Mouse (Mus musculus): Measurements from ENCODE around the gene Rnf6. TPM values are rescaled to one million over a fixed set of nuclear protein-coding genes. Genes with fewer than 3 reads are reported as not detected.
A peak's percentile ranks its signal among the peaks of the same experiment; 100 is the strongest.

Rnf6 gene
- polyA plus RNA-seq, 1 experiment from 2014 or later, result 26.7 TPM

DNA sequence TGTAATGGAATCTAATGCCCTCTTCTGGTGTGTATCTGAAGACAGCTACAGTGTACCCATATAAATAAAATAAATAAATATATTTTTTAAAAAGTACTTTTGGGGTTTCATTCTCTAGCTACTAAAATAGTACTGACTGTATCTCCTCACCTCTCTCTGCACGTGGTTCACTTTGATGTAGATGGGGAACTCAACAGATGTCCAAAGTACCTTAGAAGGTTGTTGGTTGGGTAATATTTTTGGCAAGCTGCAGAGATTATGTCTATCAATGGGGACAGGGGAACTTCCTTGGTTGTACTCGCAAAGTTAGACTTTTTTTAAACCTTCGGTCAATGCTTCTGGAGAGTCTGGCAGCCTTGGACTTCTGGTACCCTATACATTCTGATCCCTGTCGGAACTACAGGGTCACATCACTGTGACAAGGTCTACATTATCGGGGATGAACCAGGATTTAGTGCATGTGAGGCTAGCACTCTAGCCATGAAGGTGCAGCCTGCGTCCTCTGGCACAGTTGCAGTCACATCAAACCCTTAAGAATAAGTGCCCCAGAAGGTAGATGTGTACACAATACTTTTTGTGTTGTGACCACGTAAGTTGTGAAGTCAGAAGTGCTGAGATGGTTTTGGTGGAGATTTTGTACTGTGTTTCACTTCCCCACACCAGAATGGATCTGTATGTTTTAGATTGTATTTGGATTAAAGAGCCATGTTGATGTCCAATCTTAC, 24.5 kb upstream of the Rnf6 start:
- Histone ChIP-seq H3K4me2 (no peak overlapping the region), H3K9ac (no peak overlapping the region), H3K4me1 (replicated peaks) (no peaks in the 10 kb centered on the region), H3K9me3 (no peaks in the 10 kb centered on the region), H3K27ac (replicated peaks) (no peak overlapping the region), H3K36me3 (no peaks in the 10 kb centered on the region), H3K27me3 (no peaks in the 10 kb centered on the region), H3K4me3 (no peak overlapping the region)
- WGBS, result 92% methylated on average over 7 of the region's 7 CpGs
- ATAC-seq (ENCODE audit: low read depth), result no peak

DNA sequence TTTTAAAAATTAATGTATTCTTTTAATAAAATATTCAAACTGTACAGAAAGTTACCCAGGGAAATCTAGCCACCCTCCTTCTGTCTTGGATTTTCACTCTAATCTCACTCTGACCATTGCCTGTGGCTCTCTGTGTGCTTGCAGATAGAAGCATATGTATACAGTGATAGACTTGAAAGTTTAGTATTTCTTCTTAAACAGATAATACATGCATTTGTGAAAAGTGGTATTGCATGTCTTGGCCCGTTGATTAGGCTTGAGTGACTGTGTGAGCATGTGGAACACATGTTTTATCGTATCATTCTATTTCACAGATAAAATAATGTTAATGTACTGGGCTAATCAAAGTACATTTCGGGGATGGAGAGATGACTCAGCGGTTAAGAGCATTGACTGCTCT, 23.8 kb upstream of the Rnf6 start:
- H3K27me3 ChIP-seq, result no peaks in the 10 kb centered on the region
- no peaks in the 10 kb centered on the region for H3K36me3 ChIP-seq
- H3K27ac ChIP-seq (replicated peaks), result no peak overlapping the region
- 95% methylated on average over 4 of the region's 4 CpGs for WGBS
- H3K4me3 ChIP-seq, result no peak overlapping the region
- H3K4me1 ChIP-seq (replicated peaks), result no peaks in the 10 kb centered on the region
- no peaks in the 10 kb centered on the region for H3K9me3 ChIP-seq
- no peak overlapping the region for H3K4me2 ChIP-seq
- H3K9ac ChIP-seq, result no peak overlapping the region
- no peak for ATAC-seq (ENCODE audit: low read depth)

GRCm38 (mm10) chr5:146241202-146241601, 19.8 kb upstream of the Rnf6 start:
- Histone ChIP-seq H3K9me3 (no peaks in the 10 kb centered on the region), H3K9ac (no peak overlapping the region), H3K4me3 (no peak overlapping the region), H3K36me3 (no peaks in the 10 kb centered on the region), H3K4me2 (no peak overlapping the region), H3K4me1 (replicated peaks) (peaks cover 12% of the 10 kb centered on the region; the same call in 1 of the 2 replicates), H3K27ac (replicated peaks) (no peak overlapping the region), H3K27me3 (no peaks in the 10 kb centered on the region)
- no peak for ATAC-seq (ENCODE audit: low read depth)
- WGBS, result over 99% methylated on average over 3 of the region's 3 CpGs

DNA sequence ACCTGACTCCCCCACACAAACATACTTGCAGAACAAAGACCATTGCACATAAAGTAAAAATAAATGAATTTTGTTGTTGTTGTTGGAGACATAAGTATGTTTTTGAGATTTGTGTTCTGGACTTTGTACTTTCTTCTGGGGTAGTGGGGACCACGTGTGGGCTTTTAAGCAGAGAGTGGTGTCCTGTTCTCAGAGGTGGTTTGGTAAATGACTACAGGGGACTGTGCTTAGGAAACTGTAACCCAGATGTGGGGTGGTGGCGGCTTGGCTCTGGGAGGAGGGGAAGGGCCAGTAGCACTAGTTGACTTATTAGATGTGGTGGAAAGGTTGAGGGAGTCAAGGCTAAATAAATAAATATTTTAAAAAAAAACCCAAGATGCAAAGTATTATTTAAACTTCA, 19.4 kb upstream of the Rnf6 start:
- Histone ChIP-seq H3K27ac (replicated peaks) (no peak overlapping the region), H3K27me3 (no peaks in the 10 kb centered on the region), H3K4me1 (replicated peaks) (peaks cover 15% of the 10 kb centered on the region), H3K36me3 (no peaks in the 10 kb centered on the region), H3K4me2 (no peak overlapping the region), H3K9ac (no peak overlapping the region), H3K4me3 (no peak overlapping the region), H3K9me3 (no peaks in the 10 kb centered on the region)
- ATAC-seq (ENCODE audit: low read depth), result no peak
- 98% methylated on average over 2 of the region's 2 CpGs for WGBS

GRCm38 (mm10) chr5:146238274-146238673, 16.9 kb upstream of the Rnf6 start:
- H3K36me3 ChIP-seq, result no peaks in the 10 kb centered on the region
- H3K9me3 ChIP-seq, result no peaks in the 10 kb centered on the region
- WGBS, result 86% methylated on average over 10 of the region's 10 CpGs
- no peak overlapping the region for H3K9ac ChIP-seq
- peaks cover 33% of the 10 kb centered on the region for H3K4me1 ChIP-seq (replicated peaks)
- H3K27me3 ChIP-seq, result no peaks in the 10 kb centered on the region
- H3K4me3 ChIP-seq, result no peak overlapping the region
- no peak overlapping the region for H3K4me2 ChIP-seq
- ATAC-seq (ENCODE audit: low read depth), result no peak
- no peak overlapping the region for H3K27ac ChIP-seq (replicated peaks)

DNA sequence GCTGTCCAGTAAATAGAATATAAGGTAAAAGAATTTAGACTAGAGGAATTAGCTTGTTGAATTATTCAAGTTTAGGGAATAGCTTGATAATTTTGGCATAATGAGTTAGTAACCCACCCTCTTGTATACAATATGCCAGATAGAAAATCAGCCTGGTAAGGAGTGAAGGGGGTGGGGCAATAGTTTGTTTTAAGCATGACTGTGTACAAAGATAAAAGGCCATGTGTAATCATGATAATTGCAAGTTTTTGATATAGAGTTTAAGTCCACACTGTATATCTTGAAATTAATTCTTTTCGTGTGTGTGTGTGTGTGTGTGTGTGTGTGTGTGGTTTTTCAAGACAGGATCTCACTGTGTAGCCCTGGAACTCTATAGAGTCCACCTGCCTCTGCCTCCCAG, 13.0 kb upstream of the Rnf6 start:
- Histone ChIP-seq H3K27me3 (no peaks in the 10 kb centered on the region), H3K4me2 (no peak overlapping the region), H3K9me3 (no peaks in the 10 kb centered on the region), H3K9ac (no peak overlapping the region), H3K27ac (replicated peaks) (no peak overlapping the region), H3K36me3 (no peaks in the 10 kb centered on the region), H3K4me1 (replicated peaks) (peaks cover 45% of the 10 kb centered on the region), H3K4me3 (no peak overlapping the region)
- WGBS, result 84% methylated on average over 1 of the region's 1 CpGs
- ATAC-seq (ENCODE audit: low read depth), result no peak

GRCm38 (mm10) chr5:146232816-146233215, 11.5 kb upstream of the Rnf6 start:
- Histone ChIP-seq H3K36me3 (no peaks in the 10 kb centered on the region), H3K4me3 (peak overlapping the region; percentile 84), H3K27me3 (no peaks in the 10 kb centered on the region), H3K4me1 (replicated peaks) (peaks cover 41% of the 10 kb centered on the region), H3K9ac (peak overlapping the region; percentile 91), H3K27ac (replicated peaks) (no peak overlapping the region), H3K4me2 (peak overlapping the region; percentile 87), H3K9me3 (no peaks in the 10 kb centered on the region)
- 68% methylated on average over 11 of the region's 11 CpGs for WGBS
- ATAC-seq (ENCODE audit: low read depth), result no peak

- Histone ChIP-seq H3K36me3 (no peaks in the 10 kb centered on the region), H3K9ac (peak overlapping the region; percentile 91), H3K27me3 (no peaks in the 10 kb centered on the region), H3K9me3 (no peaks in the 10 kb centered on the region), H3K27ac (replicated peaks) (peak overlapping the region; percentile 92), H3K4me1 (replicated peaks) (peaks cover 41% of the 10 kb centered on the region), H3K4me2 (peak overlapping the region; percentile 87), H3K4me3 (peak overlapping the region; percentile 84)
- no peak for ATAC-seq (ENCODE audit: low read depth)
- WGBS, result 36% methylated on average over 6 of the region's 6 CpGs
Measured at GRCm38 (mm10) chr5:146232056-146232675, 10.8 kb upstream of the Rnf6 start.

DNA sequence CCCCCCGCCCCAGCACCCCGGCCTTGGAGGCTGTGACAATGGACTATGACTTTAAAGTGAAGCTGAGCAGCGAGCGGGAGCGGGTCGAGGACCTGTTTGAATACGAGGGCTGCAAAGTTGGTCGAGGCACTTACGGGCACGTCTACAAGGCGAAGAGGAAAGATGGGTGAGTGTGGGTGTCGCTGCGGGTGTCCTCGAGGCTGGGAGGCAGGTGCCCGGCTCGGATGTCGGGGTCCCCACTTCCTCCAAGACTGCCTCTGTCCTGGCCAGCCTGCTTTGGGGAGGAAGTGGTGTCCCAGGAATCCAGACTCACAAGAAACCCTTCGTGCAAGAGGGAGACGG, 10.3 kb upstream of the Rnf6 start:
- 0% methylated on average over 19 of the region's 19 CpGs for WGBS
- H3K9ac ChIP-seq, result peak overlapping the region; percentile 91
- peaks cover 36% of the 10 kb centered on the region for H3K4me1 ChIP-seq (replicated peaks)
- no peaks in the 10 kb centered on the region for H3K27me3 ChIP-seq
- H3K27ac ChIP-seq (replicated peaks), result peak overlapping the region; percentile 92
- peak overlapping the region; percentile 84 for H3K4me3 ChIP-seq
- peak; percentile 43 for ATAC-seq (ENCODE audit: low read depth)
- H3K9me3 ChIP-seq, result no peaks in the 10 kb centered on the region
- H3K36me3 ChIP-seq, result no peaks in the 10 kb centered on the region
- H3K4me2 ChIP-seq, result peak overlapping the region; percentile 87

DNA sequence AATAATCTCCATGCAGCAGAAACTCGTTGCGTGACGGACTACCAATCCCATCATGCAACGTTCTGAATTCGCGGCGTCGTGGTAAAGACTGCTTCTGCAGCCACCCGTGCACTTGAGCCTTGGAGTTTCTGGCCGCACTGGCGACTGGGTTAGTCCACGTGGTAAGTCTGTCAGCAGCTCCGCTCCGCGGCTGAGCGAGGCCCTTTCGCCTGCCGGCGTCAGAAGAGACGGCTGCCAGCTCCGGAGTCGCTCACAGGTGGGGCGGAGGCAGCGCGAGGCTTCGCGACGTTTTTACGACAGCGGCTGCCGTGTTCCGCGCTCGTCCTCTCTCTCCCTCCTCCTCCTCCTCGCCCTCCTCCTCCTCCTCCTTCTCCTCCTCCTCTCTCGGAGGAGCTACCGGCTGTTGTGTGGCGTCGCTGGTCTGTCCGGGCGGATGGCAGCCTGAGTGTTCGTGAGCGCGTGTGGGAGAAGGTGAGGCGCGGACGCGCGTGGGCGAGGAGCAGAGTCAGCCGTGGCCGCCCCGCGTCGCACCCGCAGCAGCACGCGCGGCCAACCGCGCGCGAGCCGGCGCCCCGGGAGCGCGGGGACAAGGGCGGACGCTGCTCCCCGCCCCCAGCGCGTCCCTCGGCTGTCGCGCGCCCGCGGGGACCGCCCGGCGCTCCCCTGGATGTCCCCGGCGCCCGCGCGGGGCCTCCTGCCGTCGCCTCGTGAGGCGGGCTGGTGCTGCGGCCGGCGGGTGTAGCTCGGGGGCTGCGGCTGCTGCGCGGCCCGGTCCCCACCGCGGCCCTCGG, 9.7 kb upstream of the Rnf6 start, which contains the start of gene Cdk8:
Gene Cdk8, plus strand, starts transcription at position 367 of the 791 bp plus-strand sequence.
- peak within 1 kb of the TSS; percentile 84 for H3K4me3 ChIP-seq
- H3K9me3 ChIP-seq, result no peaks in the 10 kb centered on the region
- peak within 1 kb of the TSS; percentile 92 for H3K27ac ChIP-seq (replicated peaks)
- H3K27me3 ChIP-seq, result no peaks in the 10 kb centered on the region
- H3K4me1 ChIP-seq (replicated peaks), result peaks cover 33% of the 10 kb centered on the region
- peak; percentile 92 for ATAC-seq (ENCODE audit: low read depth)
- WGBS, result under 1% methylated on average over 69 of the region's 102 CpGs
- no peaks in the 10 kb centered on the region for H3K36me3 ChIP-seq
- H3K9ac ChIP-seq, result peak within 1 kb of the TSS; percentile 91
- H3K4me2 ChIP-seq, result peak within 1 kb of the TSS; percentile 87

GRCm38 (mm10) chr5:146229869-146230650, 8.7 kb upstream of the Rnf6 start:
- Histone ChIP-seq H3K9ac (peak overlapping the region; percentile 91), H3K36me3 (no peaks in the 10 kb centered on the region), H3K4me1 (replicated peaks) (peaks cover 26% of the 10 kb centered on the region), H3K4me3 (peak overlapping the region; percentile 84), H3K27ac (replicated peaks) (peak overlapping the region; percentile 92), H3K4me2 (peak overlapping the region; percentile 87), H3K27me3 (no peaks in the 10 kb centered on the region), H3K9me3 (no peaks in the 10 kb centered on the region)
- peak; percentile 10 for ATAC-seq (ENCODE audit: low read depth)
- 56% methylated on average over 17 of the region's 17 CpGs for WGBS

Measured in neural tube, embryonic 13.5 days (tissue).